Mouse (Mus musculus): ENCODE measurements around the gene Tcl1b5. TPM values are rescaled to one million over a fixed set of nuclear protein-coding genes. Genes with fewer than 3 reads are reported as not detected.
"Not testable (repeated sequence)": the region's sequence is repeated elsewhere in the genome, so short reads cannot be mapped to it uniquely, and the experiment has no call there.

Gene Tcl1b5
- polyA plus RNA-seq (2016; fragmentation: Nextera tagmentation; extraction: Ambion mirVana) = not detected in 2 replicates

DNA sequence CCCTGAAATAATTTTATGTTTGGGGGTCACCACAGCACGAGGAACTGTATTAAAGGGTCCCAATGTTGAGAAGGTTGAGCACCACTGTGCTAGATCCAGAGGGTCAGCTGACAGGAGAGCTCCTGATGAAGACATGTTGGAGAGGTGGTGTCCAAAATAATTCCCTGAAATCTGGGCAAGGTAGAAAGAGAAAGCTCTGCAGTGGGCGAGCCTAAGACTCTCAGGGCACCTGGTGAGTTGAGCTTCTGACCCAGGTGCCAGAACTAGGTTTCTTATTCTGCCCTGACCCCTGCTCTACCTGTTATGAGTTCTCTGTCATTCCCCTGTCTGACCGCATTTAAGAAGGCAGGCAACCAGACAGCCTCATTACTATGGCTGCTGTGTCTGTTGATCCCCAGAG, at the start of gene Tcl1b5:
Gene Tcl1b5, plus strand, starts transcription at position 301 of the 400 bp plus-strand sequence.
- not testable (repeated sequence) for H3K36me3 ChIP-seq; H3K9me3 ChIP-seq; H3K27ac ChIP-seq; H3K27me3 ChIP-seq (ENCODE audit: insufficient read depth, poor library complexity, severe bottlenecking); DNase-seq (ENCODE audit: low spot score); H3K4me1 ChIP-seq (replicated peaks); H3K4me3 ChIP-seq
- WGBS = 74% methylated on average over 3 of the region's 3 CpGs

DNA sequence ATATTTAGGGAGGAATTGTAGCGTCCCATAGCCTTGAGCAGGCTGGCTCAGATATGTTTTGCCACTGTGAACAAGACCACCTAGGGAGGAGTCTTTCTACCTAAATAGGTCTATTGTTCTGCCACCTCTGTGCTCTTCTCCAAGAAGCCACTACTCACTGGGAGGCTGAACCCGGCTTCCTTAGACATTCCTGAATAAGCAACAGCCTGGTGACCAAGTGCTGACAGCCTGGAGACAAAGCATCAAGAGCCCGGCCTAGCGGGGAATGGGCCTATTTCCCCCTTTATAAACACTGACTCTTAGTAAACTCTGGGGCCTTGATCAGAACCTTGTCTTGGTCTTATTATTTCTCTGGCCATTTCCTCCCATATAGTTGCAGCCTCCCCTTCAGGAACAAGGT, 49.6 kb upstream of the Tcl1b5 start:
- no peaks in the 10 kb centered on the region for H3K9me3 ChIP-seq
- no peak overlapping the region for H3K27ac ChIP-seq
- 32% methylated on average over 4 of the region's 4 CpGs for WGBS
- H3K4me1 ChIP-seq (replicated peaks) = no peaks in the 10 kb centered on the region
- DNase-seq (ENCODE audit: low spot score) = no peak
- no peaks in the 10 kb centered on the region for H3K27me3 ChIP-seq (ENCODE audit: insufficient read depth, poor library complexity, severe bottlenecking)
- H3K4me3 ChIP-seq = no peak overlapping the region
- H3K36me3 ChIP-seq = no peaks in the 10 kb centered on the region

DNA sequence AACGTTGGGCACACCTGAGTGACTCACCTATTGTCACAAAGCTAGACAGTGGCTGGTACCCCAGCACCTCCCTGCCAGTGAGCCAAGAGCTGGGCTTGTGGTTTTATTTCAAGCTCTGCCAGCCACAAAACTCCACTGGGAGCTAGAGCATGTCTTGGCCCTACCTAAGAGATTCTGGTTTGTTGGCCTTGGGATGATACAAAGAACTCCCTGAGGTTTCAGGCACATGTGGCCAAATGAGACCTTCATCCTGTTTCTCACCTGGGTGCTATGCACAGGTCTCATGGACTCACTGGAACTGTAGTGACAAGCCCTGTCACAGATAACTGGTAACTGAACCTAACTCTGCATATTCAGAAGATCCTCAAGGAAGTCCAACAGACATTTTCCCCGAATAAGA, 48.5 kb upstream of the Tcl1b5 start:
- no peak overlapping the region for H3K27ac ChIP-seq
- H3K4me3 ChIP-seq = no peak overlapping the region
- no peaks in the 10 kb centered on the region for H3K27me3 ChIP-seq (ENCODE audit: insufficient read depth, poor library complexity, severe bottlenecking)
- H3K9me3 ChIP-seq = no peaks in the 10 kb centered on the region
- no peaks in the 10 kb centered on the region for H3K36me3 ChIP-seq
- no peak for DNase-seq (ENCODE audit: low spot score)
- WGBS = 82% methylated on average over 2 of the region's 2 CpGs
- no peaks in the 10 kb centered on the region for H3K4me1 ChIP-seq (replicated peaks)

DNA sequence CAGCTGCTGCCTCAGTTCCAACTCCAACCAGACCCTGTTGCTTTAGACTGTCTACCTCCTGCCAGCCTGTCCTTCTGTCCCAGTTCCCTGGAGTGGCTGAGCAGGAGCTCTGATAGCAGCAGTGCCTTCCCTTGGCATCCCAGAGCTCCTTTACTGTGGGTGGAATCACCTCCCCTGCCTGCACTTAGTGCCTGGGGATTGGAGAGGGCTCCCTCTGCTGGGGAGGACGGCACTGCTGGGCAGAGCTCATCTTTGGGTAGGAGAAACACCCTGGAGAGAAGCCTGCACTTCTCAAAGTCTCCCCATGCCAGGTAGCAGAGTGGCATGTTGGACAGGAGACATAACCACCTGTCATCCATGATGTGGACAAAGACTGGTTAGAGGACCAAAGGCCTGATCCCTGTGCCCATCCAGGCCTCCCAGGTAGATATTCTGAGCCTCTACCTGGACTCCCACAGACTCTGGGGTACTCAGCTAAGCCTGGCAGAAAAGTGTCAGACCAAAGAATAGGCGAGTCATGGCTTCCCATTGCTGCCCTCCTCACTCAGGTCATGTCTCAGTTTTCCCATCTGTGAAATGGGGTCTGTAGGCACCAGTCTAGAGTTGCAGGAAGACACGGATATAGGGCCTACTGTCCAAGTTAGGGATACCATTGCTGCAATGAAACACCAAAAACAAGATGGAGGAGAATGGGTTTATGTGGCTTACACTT, 46.5 kb upstream of the Tcl1b5 start:
- 70% methylated on average over 3 of the region's 3 CpGs for WGBS
- H3K4me3 ChIP-seq; H3K27me3 ChIP-seq (ENCODE audit: insufficient read depth, poor library complexity, severe bottlenecking); H3K4me1 ChIP-seq (replicated peaks); H3K27ac ChIP-seq; H3K36me3 ChIP-seq; DNase-seq (ENCODE audit: low spot score); H3K9me3 ChIP-seq: not testable (repeated sequence)

DNA sequence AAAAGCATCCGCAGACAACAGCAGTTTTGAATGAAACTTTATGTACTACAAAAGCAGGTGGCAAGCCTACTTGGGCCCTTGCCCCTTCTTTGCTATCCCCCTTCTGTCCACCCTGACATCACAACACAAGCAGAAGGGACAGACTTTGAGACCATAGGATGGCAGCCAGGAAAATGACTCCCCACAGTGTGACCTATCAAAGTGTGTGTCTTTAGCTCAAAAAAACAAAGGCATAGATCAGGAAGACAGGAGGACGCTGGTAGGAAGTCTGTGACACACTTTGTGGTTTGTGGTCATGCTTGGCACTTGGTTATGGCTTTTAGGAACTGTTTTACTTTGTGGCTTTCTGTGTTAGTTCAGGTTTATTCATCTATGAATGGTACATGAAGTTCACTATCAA, 42.0 kb upstream of the Tcl1b5 start:
- not testable (repeated sequence) for H3K27me3 ChIP-seq (ENCODE audit: insufficient read depth, poor library complexity, severe bottlenecking)

DNA sequence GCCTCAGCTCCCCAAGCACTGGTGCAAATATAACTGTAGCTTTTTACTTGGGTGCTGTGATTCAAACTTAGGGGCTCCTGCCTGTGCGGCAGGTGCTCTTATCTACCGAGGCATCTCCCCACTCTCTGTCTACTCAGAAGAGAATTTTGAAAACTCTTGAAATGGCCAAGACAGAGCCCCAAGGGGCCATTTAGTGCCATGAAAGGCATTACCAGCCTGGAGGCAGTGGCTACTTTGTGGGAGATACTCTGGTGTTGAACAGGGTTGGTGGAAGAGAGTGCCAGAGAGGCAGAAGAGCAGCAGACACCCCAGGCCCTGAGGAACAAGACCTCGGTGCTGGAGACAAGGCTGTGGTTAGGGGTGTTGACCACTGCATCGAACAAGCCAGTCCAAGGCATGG, 41.3 kb upstream of the Tcl1b5 start:
- not testable (repeated sequence) for DNase-seq (ENCODE audit: low spot score); H3K27me3 ChIP-seq (ENCODE audit: insufficient read depth, poor library complexity, severe bottlenecking); H3K4me1 ChIP-seq (replicated peaks); H3K36me3 ChIP-seq; H3K27ac ChIP-seq; H3K4me3 ChIP-seq; H3K9me3 ChIP-seq
- 88% methylated on average over 4 of the region's 4 CpGs for WGBS

More for the DNA sequence above, 42.0 kb upstream of the Tcl1b5 start:
- not testable (repeated sequence) for H3K27ac ChIP-seq; H3K4me3 ChIP-seq; H3K36me3 ChIP-seq; H3K9me3 ChIP-seq; DNase-seq (ENCODE audit: low spot score); H3K4me1 ChIP-seq (replicated peaks)
- WGBS = 69% methylated on average over 2 of the region's 2 CpGs

DNA sequence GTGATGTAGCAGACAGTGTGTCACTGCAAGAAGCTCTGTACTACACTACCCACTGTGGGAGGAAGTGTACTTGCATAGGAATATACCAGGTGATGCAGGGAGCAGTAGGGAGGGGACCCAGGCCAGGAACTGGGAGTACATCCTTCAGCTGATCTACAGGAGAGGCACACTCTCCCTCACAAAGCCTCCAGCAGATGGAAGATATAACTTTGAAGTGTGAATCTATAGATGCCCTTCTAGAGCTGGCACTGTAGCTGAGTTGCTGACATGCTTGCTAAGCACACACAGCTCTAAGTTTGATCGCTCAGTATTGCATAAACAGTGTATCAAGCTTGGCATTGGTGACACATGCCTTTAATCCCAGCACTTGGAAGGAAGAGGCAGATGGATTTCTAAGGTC, 38.4 kb upstream of the Tcl1b5 start:
- not testable (repeated sequence) for H3K9me3 ChIP-seq; H3K4me1 ChIP-seq (replicated peaks); H3K36me3 ChIP-seq; H3K27ac ChIP-seq; H3K27me3 ChIP-seq (ENCODE audit: insufficient read depth, poor library complexity, severe bottlenecking); DNase-seq (ENCODE audit: low spot score); H3K4me3 ChIP-seq
- WGBS = 89% methylated on average over 1 of the region's 1 CpGs

DNA sequence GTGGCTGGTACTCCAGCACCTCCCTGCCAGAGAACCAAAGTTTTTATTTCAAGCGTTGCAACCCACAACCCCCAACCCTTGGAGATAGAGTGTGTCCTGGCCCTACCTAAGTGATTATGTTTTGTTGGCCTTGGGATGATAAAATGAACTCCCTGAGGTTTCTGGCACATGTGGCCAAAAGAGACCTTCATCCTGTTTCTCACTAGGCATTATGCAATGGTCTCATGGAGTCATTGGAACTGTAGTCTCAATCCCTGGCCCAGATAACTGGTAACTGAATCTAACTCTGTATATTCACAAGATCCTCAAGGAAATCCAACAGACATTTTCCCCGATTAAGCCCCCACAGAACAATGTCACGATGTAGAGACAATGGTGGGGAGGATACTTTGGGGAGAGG, 33.0 kb upstream of the Tcl1b5 start:
- no peak overlapping the region for H3K4me3 ChIP-seq
- no peak for DNase-seq (ENCODE audit: low spot score)
- no peak overlapping the region for H3K27ac ChIP-seq
- no peaks in the 10 kb centered on the region for H3K36me3 ChIP-seq
- no peaks in the 10 kb centered on the region for H3K4me1 ChIP-seq (replicated peaks)
- no peaks in the 10 kb centered on the region for H3K27me3 ChIP-seq (ENCODE audit: insufficient read depth, poor library complexity, severe bottlenecking)
- WGBS = 91% methylated on average over 3 of the region's 3 CpGs
- H3K9me3 ChIP-seq = no peaks in the 10 kb centered on the region

DNA sequence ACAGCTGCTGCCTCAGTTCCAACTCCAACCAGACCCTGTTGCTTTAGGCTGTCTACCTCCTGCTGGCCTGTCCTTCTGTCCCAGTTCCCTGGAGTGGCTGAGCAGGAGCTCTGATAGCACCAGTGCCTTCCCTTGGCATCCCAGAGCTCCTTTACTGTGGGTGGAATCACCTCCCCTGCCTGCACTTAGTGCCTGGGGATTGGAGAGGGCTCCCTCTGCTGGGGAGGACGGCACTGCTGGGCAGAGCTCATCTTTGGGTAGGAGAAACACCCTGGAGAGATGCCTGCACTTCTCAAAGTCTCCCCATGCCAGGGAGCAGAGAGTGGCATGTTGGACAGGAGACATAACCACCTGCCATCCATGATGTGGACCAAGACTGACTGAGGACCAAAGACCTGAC, 31.2 kb upstream of the Tcl1b5 start:
- 25% methylated on average over 1 of the region's 1 CpGs for WGBS
- not testable (repeated sequence) for H3K27ac ChIP-seq; DNase-seq (ENCODE audit: low spot score); H3K4me3 ChIP-seq; H3K27me3 ChIP-seq (ENCODE audit: insufficient read depth, poor library complexity, severe bottlenecking); H3K9me3 ChIP-seq; H3K36me3 ChIP-seq; H3K4me1 ChIP-seq (replicated peaks)

DNA sequence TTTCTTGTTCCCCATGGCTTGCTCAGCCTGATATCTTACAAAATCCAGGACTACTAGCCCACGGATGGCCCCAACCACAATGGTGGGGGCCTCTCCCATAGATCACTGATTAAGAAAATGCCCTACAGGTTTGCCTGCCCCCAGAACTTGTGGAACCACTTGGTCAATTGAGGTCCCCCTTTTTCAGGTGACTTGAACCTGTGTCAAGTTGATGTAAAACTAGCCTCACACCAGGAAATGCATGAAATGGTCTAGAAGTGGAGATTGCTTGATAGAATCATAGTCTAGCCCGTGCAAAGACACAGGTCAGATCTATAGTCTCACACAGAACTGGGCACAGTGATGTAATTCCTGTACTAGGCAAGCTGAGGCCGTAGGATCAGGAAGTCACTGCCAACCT, 30.4 kb upstream of the Tcl1b5 start, which contains the start of gene Tcl1b2:
Gene Tcl1b2, plus strand, starts transcription at position 301 of the 400 bp plus-strand sequence.
- H3K9me3 ChIP-seq = 0 out of 2 replicates have a peak, but pooled peaks cover 3% of the 10 kb centered on the region
- no peak within 1 kb of the TSS for H3K4me3 ChIP-seq
- 78% methylated on average over 3 of the region's 3 CpGs for WGBS
- H3K27me3 ChIP-seq (ENCODE audit: insufficient read depth, poor library complexity, severe bottlenecking) = no peaks in the 10 kb centered on the region
- H3K4me1 ChIP-seq (replicated peaks) = no peaks in the 10 kb centered on the region
- DNase-seq (ENCODE audit: low spot score) = no peak
- no peaks in the 10 kb centered on the region for H3K36me3 ChIP-seq
- no peak within 1 kb of the TSS for H3K27ac ChIP-seq

DNA sequence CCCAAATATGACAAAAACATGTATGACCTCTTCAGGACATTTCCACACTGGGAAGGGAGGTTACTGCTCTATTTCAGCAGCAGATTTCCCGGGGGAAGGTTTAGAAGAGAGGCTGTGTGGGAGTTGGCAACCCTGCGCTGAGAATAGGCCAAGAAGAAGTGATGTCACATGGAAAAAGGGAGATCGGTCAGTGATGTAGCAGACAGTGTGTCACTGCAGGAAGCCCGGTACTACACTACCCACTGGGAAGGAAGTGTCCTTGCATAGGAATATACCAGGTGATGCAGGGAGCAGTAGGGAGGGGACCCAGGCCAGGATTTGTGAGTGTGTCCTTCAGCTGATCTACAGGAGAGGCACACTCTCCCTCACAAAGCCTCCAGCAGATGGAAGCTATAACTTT, 20.9 kb upstream of the Tcl1b5 start:
- WGBS = 80% methylated on average over 4 of the region's 4 CpGs
- not testable (repeated sequence) for H3K36me3 ChIP-seq

DNA sequence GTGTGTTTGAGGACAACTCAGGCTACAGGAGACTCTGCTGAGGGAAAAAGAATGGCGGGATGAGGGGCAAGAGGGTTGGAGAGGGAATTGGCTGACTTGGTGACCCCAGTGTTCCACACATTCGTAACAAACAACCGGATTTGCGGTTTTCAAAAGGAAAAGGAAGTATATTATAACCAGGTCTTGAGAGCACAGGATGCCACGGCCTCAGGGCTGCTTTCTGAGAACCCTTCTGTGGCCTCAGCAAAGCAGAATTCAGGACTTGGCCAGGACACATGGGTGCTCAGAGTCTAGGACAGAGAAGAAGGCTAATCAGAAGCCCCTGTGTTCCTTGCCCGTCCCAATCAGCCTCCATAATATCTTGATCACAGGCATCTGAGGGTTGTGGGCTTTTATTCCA, 17.3 kb upstream of the Tcl1b5 start:
- Histone ChIP-seq H3K9me3 (no peaks in the 10 kb centered on the region), H3K36me3 (no peaks in the 10 kb centered on the region), H3K4me1 (replicated peaks) (no peaks in the 10 kb centered on the region), H3K4me3 (no peak overlapping the region), H3K27ac (no peak overlapping the region), H3K27me3 (ENCODE audit: insufficient read depth, poor library complexity, severe bottlenecking) (no peaks in the 10 kb centered on the region)
- WGBS = 81% methylated on average over 6 of the region's 6 CpGs
- DNase-seq (ENCODE audit: low spot score) = no peak

More for the DNA sequence above, 20.9 kb upstream of the Tcl1b5 start:
- H3K27me3 ChIP-seq (ENCODE audit: insufficient read depth, poor library complexity, severe bottlenecking); H3K27ac ChIP-seq; H3K4me1 ChIP-seq (replicated peaks); H3K9me3 ChIP-seq; H3K4me3 ChIP-seq; DNase-seq (ENCODE audit: low spot score): not testable (repeated sequence)

DNA sequence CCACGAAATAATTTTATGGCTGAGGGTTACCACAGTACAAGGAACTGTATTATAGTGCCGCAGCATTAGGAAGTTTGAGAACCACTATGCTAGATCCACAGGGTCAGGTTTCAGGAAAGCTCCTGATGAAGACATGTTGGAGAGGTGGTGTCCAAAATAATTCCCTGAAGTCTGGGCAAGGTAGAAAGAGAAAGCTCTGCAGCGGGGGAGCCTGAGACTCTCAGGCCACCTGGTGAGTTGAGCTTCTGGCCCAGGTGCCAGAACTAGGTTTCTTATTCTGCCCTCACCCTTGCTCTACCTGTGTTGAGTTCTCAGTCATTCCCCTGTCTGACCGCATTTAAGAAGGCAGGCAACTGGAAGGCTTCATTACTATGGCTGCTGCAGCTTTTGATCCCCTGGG, 16.8 kb upstream of the Tcl1b5 start, which contains the start of gene Tcl1b1:
Gene Tcl1b1, plus strand, starts transcription at position 301 of the 400 bp plus-strand sequence.
- no peak within 1 kb of the TSS for H3K4me3 ChIP-seq
- H3K36me3 ChIP-seq = no peaks in the 10 kb centered on the region
- DNase-seq (ENCODE audit: low spot score) = no peak
- 88% methylated on average over 4 of the region's 4 CpGs for WGBS
- no peaks in the 10 kb centered on the region for H3K27me3 ChIP-seq (ENCODE audit: insufficient read depth, poor library complexity, severe bottlenecking)
- no peaks in the 10 kb centered on the region for H3K4me1 ChIP-seq (replicated peaks)
- no peaks in the 10 kb centered on the region for H3K9me3 ChIP-seq
- no peak within 1 kb of the TSS for H3K27ac ChIP-seq

DNA sequence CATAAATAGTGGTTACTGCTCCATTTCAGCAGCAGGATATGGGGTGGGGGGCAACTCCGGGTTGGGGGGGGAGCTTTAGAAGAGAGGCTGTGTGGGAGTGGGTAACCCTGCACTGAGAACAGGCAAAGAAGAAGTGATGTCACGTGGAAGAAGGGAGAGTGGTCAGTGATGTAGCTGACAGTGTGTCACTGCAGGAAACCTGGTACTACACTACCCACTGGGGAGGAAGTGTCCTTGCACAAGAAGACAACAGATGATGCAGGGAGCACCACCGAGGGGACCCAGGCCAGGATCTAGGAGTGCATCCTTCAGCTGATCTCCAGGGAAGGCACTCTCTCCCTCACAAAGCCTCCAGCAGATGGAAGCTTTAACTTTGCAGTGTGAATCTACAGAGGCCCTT, 9.4 kb upstream of the Tcl1b5 start:
- no peak overlapping the region for H3K4me3 ChIP-seq
- H3K9me3 ChIP-seq = no peaks in the 10 kb centered on the region
- no peak for DNase-seq (ENCODE audit: low spot score)
- no peaks in the 10 kb centered on the region for H3K27me3 ChIP-seq (ENCODE audit: insufficient read depth, poor library complexity, severe bottlenecking)
- H3K27ac ChIP-seq = no peak overlapping the region
- 77% methylated on average over 3 of the region's 3 CpGs for WGBS
- H3K4me1 ChIP-seq (replicated peaks) = no peaks in the 10 kb centered on the region
- no peaks in the 10 kb centered on the region for H3K36me3 ChIP-seq
